Mouse (Mus musculus) MEL (cell line): ENCODE data around the gene Tmem150a. TPM values are rescaled to one million over a fixed set of nuclear protein-coding genes. Genes with fewer than 3 reads are reported as not detected.

Experiments
- DNase-seq: peaks from one replicate; pipeline ENCODE4 v3.0.0; 2011; ENCODE audit warnings: low read depth, low spot score
- H3K27ac ChIP-seq: 2 replicates; pipeline ENCODE4 v1.5.1; 2012; ENCODE audit warnings: low read depth, mild to moderate bottlenecking, control low read depth, low read length, moderate library complexity; ENCODE audit not compliant: control insufficient read depth
- H3K27me3 ChIP-seq, 2 experiments: fragments of 150-350 bp in 1 of 2; sonication (generic) in 1 of 2; 2 replicates each; pipeline ENCODE4 v1.6.1; 2012; ENCODE audit warnings: low read length in 2 of 2, mild to moderate bottlenecking in 2 of 2, improper control_type of control experiment in 1 of 2, moderate library complexity in 1 of 2; ENCODE audit not compliant: insufficient read depth in 2 of 2, control insufficient read depth in 1 of 2
- H3K36me3 ChIP-seq, 2 experiments: 2 replicates each; pipeline ENCODE4 v1.6.1; 2012 to 2014; ENCODE audit warnings: low read length in 2 of 2, improper control_type of control experiment in 1 of 2, inconsistent platforms in 1 of 2, mild to moderate bottlenecking in 1 of 2; ENCODE audit not compliant: insufficient read depth in 2 of 2, control insufficient read depth in 1 of 2
- H3K4me1 ChIP-seq, 2 experiments: fragments of 150-350 bp in 1 of 2; sonication (generic) in 1 of 2; 2 replicates each; pipeline ENCODE4 v1.6.1; 2012; ENCODE audit warnings: low read length in 2 of 2, improper control_type of control experiment in 1 of 2, mild to moderate bottlenecking in 1 of 2; ENCODE audit not compliant: insufficient read depth in 2 of 2, control insufficient read depth in 1 of 2
- H3K4me3 ChIP-seq, 2 experiments: fragments of 150-350 bp in 1 of 2; sonication (generic) in 1 of 2; 2 replicates each; pipeline ENCODE4 v1.5.1; 2012; ENCODE audit warnings: low read depth in 2 of 2, low read length in 2 of 2, mild to moderate bottlenecking in 2 of 2, moderate library complexity in 2 of 2, control low read depth in 1 of 2, improper control_type of control experiment in 1 of 2; ENCODE audit not compliant: control insufficient read depth in 1 of 2, insufficient read depth in 1 of 2
- H3K79me2 ChIP-seq: 2 replicates; pipeline ENCODE4 v1.6.1; 2012; ENCODE audit warnings: mild to moderate bottlenecking, low read length, moderate library complexity; ENCODE audit not compliant: control insufficient read depth, poor library complexity, insufficient read depth
- H3K9ac ChIP-seq: 2 replicates; pipeline ENCODE4 v1.6.1; 2012; ENCODE audit warnings: low read depth, mild to moderate bottlenecking, control low read depth, low read length, moderate library complexity; ENCODE audit not compliant: control insufficient read depth, poor library complexity, severe bottlenecking
- H3K9me3 ChIP-seq: fragments of 150-350 bp; sonication (generic); replicated peaks from 2 replicates; pipeline ENCODE4 v1.6.1; 2012; ENCODE audit warnings: mild to moderate bottlenecking, low read length, improper control_type of control experiment, moderate library complexity; ENCODE audit not compliant: insufficient read depth
- BHLHE40 ChIP-seq: IDR thresholded peaks from 2 replicates; pipeline ENCODE4 v1.6.1; 2012; ENCODE audit warnings: low read depth, mild to moderate bottlenecking, inconsistent platforms, low read length, improper control_type of control experiment, borderline replicate concordance
- CHD1 ChIP-seq: IDR thresholded peaks from 2 replicates; pipeline ENCODE4 v1.6.1; 2012; ENCODE audit warnings: low read depth, mild to moderate bottlenecking, inconsistent platforms, low read length, improper control_type of control experiment
- CHD2 ChIP-seq: IDR thresholded peaks from 2 replicates; pipeline ENCODE4 v1.6.1; 2011; ENCODE audit warnings: low read length, improper control_type of control experiment
- CTCF ChIP-seq, 3 experiments: IDR thresholded peaks in 2 of 3; conservative IDR thresholded peaks in 1 of 3; 2 replicates each; pipeline ENCODE4 v1.5.1; 2011 to 2012; ENCODE audit warnings: low read length in 3 of 3, low read depth in 2 of 3, mild to moderate bottlenecking in 2 of 3, improper control_type of control experiment in 1 of 3, inconsistent platforms in 1 of 3, mixed read lengths in 1 of 3, moderate library complexity in 1 of 3; ENCODE audit not compliant: control insufficient read depth in 1 of 3, insufficient read depth in 1 of 3, poor library complexity in 1 of 3, severe bottlenecking in 1 of 3
- E2F4 ChIP-seq: IDR thresholded peaks from 2 replicates; pipeline ENCODE4 v1.6.1; 2011; ENCODE audit warnings: low read depth, low read length, improper control_type of control experiment, borderline replicate concordance
- EP300 ChIP-seq, 2 experiments: IDR thresholded peaks; 2 replicates each; pipeline ENCODE4 v1.6.1; 2011; ENCODE audit warnings: improper control_type of control experiment in 2 of 2, low read length in 2 of 2, low read depth in 1 of 2, mild to moderate bottlenecking in 1 of 2
- ETS1 ChIP-seq: IDR thresholded peaks from 2 replicates; pipeline ENCODE4 v1.6.1; 2012; ENCODE audit warnings: low read depth, mild to moderate bottlenecking, inconsistent platforms, low read length, improper control_type of control experiment, moderate library complexity
- GABPA ChIP-seq: IDR thresholded peaks from 2 replicates; pipeline ENCODE4 v1.6.1; 2012; ENCODE audit warnings: low read depth, mild to moderate bottlenecking, inconsistent platforms, low read length, improper control_type of control experiment, moderate library complexity
- GATA1 ChIP-seq: IDR thresholded peaks from 2 replicates; pipeline ENCODE4 v1.6.1; 2011; ENCODE audit warnings: low read depth, low read length, improper control_type of control experiment
- HCFC1 ChIP-seq: IDR thresholded peaks from 2 replicates; pipeline ENCODE4 v1.6.1; 2012; ENCODE audit warnings: low read depth, mild to moderate bottlenecking, inconsistent platforms, low read length, improper control_type of control experiment, moderate library complexity
- JUND ChIP-seq: IDR thresholded peaks from 2 replicates; pipeline ENCODE4 v1.6.1; 2011; ENCODE audit warnings: low read depth, mild to moderate bottlenecking, improper control_type of control experiment, low read length
- KAT2A ChIP-seq: conservative IDR thresholded peaks from 2 replicates; pipeline ENCODE4 v1.6.1; 2012; ENCODE audit warnings: low read depth, low read length, improper control_type of control experiment, inconsistent platforms
- MAFK ChIP-seq: IDR thresholded peaks from 2 replicates; pipeline ENCODE4 v1.6.1; 2011; ENCODE audit warnings: low read depth, mild to moderate bottlenecking, low read length, improper control_type of control experiment, borderline replicate concordance
- MAX ChIP-seq: IDR thresholded peaks from 2 replicates; pipeline ENCODE4 v1.6.1; 2011; ENCODE audit warnings: low read length, improper control_type of control experiment
- MAZ ChIP-seq: IDR thresholded peaks from 2 replicates; pipeline ENCODE4 v1.6.1; 2012; ENCODE audit warnings: low read depth, mild to moderate bottlenecking, inconsistent platforms, low read length, improper control_type of control experiment
- MEF2A ChIP-seq: IDR thresholded peaks from 2 replicates; pipeline ENCODE4 v1.6.1; 2014; ENCODE audit warnings: low read depth, mild to moderate bottlenecking, inconsistent platforms, low read length, improper control_type of control experiment; ENCODE audit not compliant: poor library complexity, insufficient replicate concordance, severe bottlenecking; ENCODE audit errors: extremely low read depth
- MXI1 ChIP-seq: IDR thresholded peaks from 2 replicates; pipeline ENCODE4 v1.6.1; 2011; ENCODE audit warnings: mild to moderate bottlenecking, low read depth, low read length, improper control_type of control experiment
- MYB ChIP-seq: IDR thresholded peaks from 2 replicates; pipeline ENCODE4 v1.6.1; 2011; ENCODE audit warnings: mild to moderate bottlenecking, low read depth, low read length, improper control_type of control experiment
- NRF1 ChIP-seq: IDR thresholded peaks from 2 replicates; pipeline ENCODE4 v1.6.1; 2014; ENCODE audit warnings: low read depth, mild to moderate bottlenecking, inconsistent platforms, low read length, improper control_type of control experiment, moderate library complexity; ENCODE audit not compliant: poor library complexity, insufficient read depth, severe bottlenecking
- POLR2A ChIP-seq, 2 experiments: IDR thresholded peaks; 2 replicates each; pipeline ENCODE4 v1.6.1; 2011 to 2012; ENCODE audit warnings: low read length in 2 of 2, mild to moderate bottlenecking in 2 of 2, control low read depth in 1 of 2, improper control_type of control experiment in 1 of 2, low read depth in 1 of 2, moderate library complexity in 1 of 2; ENCODE audit not compliant: control insufficient read depth in 1 of 2, insufficient read depth in 1 of 2, poor library complexity in 1 of 2
- POLR2AphosphoS2 ChIP-seq: IDR thresholded peaks from 2 replicates; pipeline ENCODE4 v1.6.1; 2011; ENCODE audit warnings: low read length, improper control_type of control experiment
- RAD21 ChIP-seq: IDR thresholded peaks from 2 replicates; pipeline ENCODE4 v1.6.1; 2011; ENCODE audit warnings: mild to moderate bottlenecking, low read depth, low read length, improper control_type of control experiment
- RCOR1 ChIP-seq: IDR thresholded peaks from 2 replicates; pipeline ENCODE4 v1.6.1; 2012; ENCODE audit warnings: low read depth, mild to moderate bottlenecking, inconsistent platforms, low read length, improper control_type of control experiment
- SIN3A ChIP-seq: IDR thresholded peaks from 2 replicates; pipeline ENCODE4 v1.6.1; 2012; ENCODE audit warnings: low read length, improper control_type of control experiment, inconsistent platforms
- SMC3 ChIP-seq: IDR thresholded peaks from 2 replicates; pipeline ENCODE4 v1.6.1; 2011; ENCODE audit warnings: low read depth, low read length, improper control_type of control experiment
- TAL1 ChIP-seq: IDR thresholded peaks from 2 replicates; pipeline ENCODE4 v1.6.1; 2012; ENCODE audit warnings: mild to moderate bottlenecking, inconsistent platforms, low read length, moderate library complexity, mixed read lengths
- TBP ChIP-seq: IDR thresholded peaks from 2 replicates; pipeline ENCODE4 v1.8.0; 2011; ENCODE audit warnings: low read depth, low read length, improper control_type of control experiment
- TCF12 ChIP-seq: IDR thresholded peaks from 2 replicates; pipeline ENCODE4 v1.6.1; 2014; ENCODE audit warnings: low read depth, mild to moderate bottlenecking, inconsistent platforms, low read length, improper control_type of control experiment, moderate library complexity
- UBTF ChIP-seq: IDR thresholded peaks from 2 replicates; pipeline ENCODE4 v1.6.1; 2012; ENCODE audit warnings: low read depth, mild to moderate bottlenecking, inconsistent platforms, low read length, improper control_type of control experiment, moderate library complexity, borderline replicate concordance; ENCODE audit not compliant: insufficient read depth
- USF1 ChIP-seq: IDR thresholded peaks from 2 replicates; pipeline ENCODE4 v1.6.1; 2014; ENCODE audit warnings: low read depth, mild to moderate bottlenecking, inconsistent platforms, low read length, improper control_type of control experiment, moderate library complexity
- ZKSCAN1 ChIP-seq: IDR thresholded peaks from 2 replicates; pipeline ENCODE4 v1.6.1; 2012; ENCODE audit warnings: low read depth, mild to moderate bottlenecking, inconsistent platforms, low read length, improper control_type of control experiment, moderate library complexity
- ZMIZ1 ChIP-seq: IDR thresholded peaks from 2 replicates; pipeline ENCODE4 v1.6.1; 2012; ENCODE audit warnings: low read depth, mild to moderate bottlenecking, inconsistent platforms, low read length, improper control_type of control experiment, moderate library complexity
- ZNF384 ChIP-seq: IDR thresholded peaks from 2 replicates; pipeline ENCODE4 v1.6.1; 2012; ENCODE audit warnings: low read depth, mild to moderate bottlenecking, inconsistent platforms, low read length, improper control_type of control experiment
- polyA plus RNA-seq, 2 experiments: library from polyadenylated mRNA; stranded (reverse) in 1 of 2; unstranded in 1 of 2; fragments of >175 nt in 1 of 2; fragments of >200 nt in 1 of 2; gene quantifications; 2 replicates each; pipeline versions ENCODE4 v1.2.1 to v1.2.4; 2012; ENCODE audit warnings: low replicate concordance in 2 of 2, low read depth in 1 of 2; ENCODE audit not compliant: insufficient read length in 2 of 2, insufficient read depth in 1 of 2, missing spikeins in 1 of 2
- total RNA-seq: library from RNA; depleted of rRNA; stranded (reverse); fragments of 300-350 nt; gene quantifications from 2 replicates; pipeline ENCODE4 v1.2.3, GENCODE M21; 2012

The Tmem150a gene
- total and polyA plus RNA-seq, 3 experiments: 0.15 to 2.5 TPM; not detected in 1

- peak; percentile 77 for TF ChIP-seq TBP
Measured at GRCm38 (mm10) chr6:72361121-72361551, 5.9 kb downstream of the Tmem150a start (continued).

GRCm38 (mm10) chr6:72362132-72363028 lies 7.1 kb downstream of the Tmem150a start:
- peaks cover 8% of the 10 kb centered on the region for H3K79me2 ChIP-seq
- H3K9me3 ChIP-seq: no peaks in the 10 kb centered on the region
- H3K4me3 ChIP-seq: peak overlapping the region; percentile 80 to 84
- H3K9ac ChIP-seq: peak overlapping the region; percentile 86
- H3K4me1 ChIP-seq: peaks cover 0 to 31% of the 10 kb centered on the region in 2 experiments; a peak in 2 of 4 replicates
- no peaks in the 10 kb centered on the region for H3K27me3 ChIP-seq
- peaks cover 0 to 27% of the 10 kb centered on the region in 2 experiments; a peak in 2 of 4 replicates for H3K36me3 ChIP-seq
- peak overlapping the region; percentile 90 for H3K27ac ChIP-seq
- peak; percentile 99 for DNase-seq
- peak; percentile 95 for TF ChIP-seq ZMIZ1
- 0 out of 2 replicates have a peak, but pooled peaks have one; percentile 6 for TF ChIP-seq SMC3
- TF ChIP-seq RAD21: no peak
- no peak for TF ChIP-seq MAFK
- no peak for TF ChIP-seq E2F4
- no peak for TF ChIP-seq CHD1
- TF ChIP-seq UBTF: no peak
- no peak for TF ChIP-seq ZNF384
- peak in 1 of 2 experiments; percentile 28; a peak in 1 of 4 replicates for TF ChIP-seq EP300 (IDR thresholded peaks at IDR 0.05; ENCODE audit: low read depth in 1 of 2, low read length in 2 of 2)
- TF ChIP-seq CHD2: peak; percentile 85; the same call in 1 of the 2 replicates
- no peak for TF ChIP-seq GABPA
- peak; percentile 99 for TF ChIP-seq USF1
- peak; percentile 84 for TF ChIP-seq HCFC1
- peak; percentile 44; the same call in 1 of the 2 replicates for TF ChIP-seq KAT2A
- TF ChIP-seq ZKSCAN1: no peak
- peak; percentile 88 for TF ChIP-seq MXI1
- peak; percentile 74; the same call in 1 of the 2 replicates for TF ChIP-seq MAX
- peak; percentile 43; the same call in 1 of the 2 replicates for TF ChIP-seq TCF12
- peak; percentile 59 to 95; a peak in 3 of 4 replicates for TF ChIP-seq POLR2A (IDR thresholded peaks at IDR 0.05; ENCODE audit: control insufficient read depth in 1 of 2, insufficient read depth in 1 of 2, low read depth in 1 of 2, low read length in 2 of 2, poor library complexity in 1 of 2)
- TF ChIP-seq SIN3A: peak; percentile 90
- no peak for TF ChIP-seq GATA1
- TF ChIP-seq CTCF (IDR thresholded peaks at IDR 0.05 in 2 of 3, conservative IDR thresholded peaks at IDR 0.05 in 1 of 3; ENCODE audit: control insufficient read depth in 1 of 3, insufficient read depth in 1 of 3, low read depth in 2 of 3, low read length in 3 of 3, poor library complexity in 1 of 3, severe bottlenecking in 1 of 3): peak in 1 of 3 experiments; percentile 30; a peak in 4 of 6 replicates
- TF ChIP-seq TAL1: no peak
- no peak for TF ChIP-seq MYB
- TF ChIP-seq MAZ: peak; percentile 43; the same call in 1 of the 2 replicates
- TF ChIP-seq NRF1: peak; percentile 41; the same call in 1 of the 2 replicates
- TF ChIP-seq JUND: no peak
- peak; percentile 9; the same call in 1 of the 2 replicates for TF ChIP-seq MEF2A
- 0 out of 2 replicates have a peak, but pooled peaks have one; percentile 19 for TF ChIP-seq ETS1
- no peak for TF ChIP-seq BHLHE40
- TF ChIP-seq POLR2AphosphoS2: peak; percentile 93
- TF ChIP-seq RCOR1: no peak
